Mouse (Mus musculus) thymus, adult 2 months (tissue): ENCODE measurements around the gene Krtap28-13. TPM values are rescaled to one million over a fixed set of nuclear protein-coding genes. Genes with fewer than 3 reads are reported as not detected.

Experiments
- DNase-seq: peaks from one replicate; pipeline ENCODE4 v3.0.0; 2021
- H3K27ac ChIP-seq: fragments of 200-500 bp; 2 replicates; pipeline ENCODE4 v1.5.1; 2012; ENCODE audit warnings: low read length, control low read depth; ENCODE audit not compliant: control insufficient read depth, insufficient read depth
- H3K27me3 ChIP-seq: fragments of 200-500 bp; 2 replicates; pipeline ENCODE4 v1.6.1; 2012; ENCODE audit warnings: mild to moderate bottlenecking, low read length, moderate library complexity, mixed read lengths; ENCODE audit not compliant: control insufficient read depth, insufficient read depth
- H3K36me3 ChIP-seq: fragments of 200-500 bp; 2 replicates; pipeline ENCODE4 v1.6.1; 2012; ENCODE audit warnings: mild to moderate bottlenecking, low read length, moderate library complexity; ENCODE audit not compliant: control insufficient read depth, insufficient read depth
- H3K4me1 ChIP-seq: fragments of 200-500 bp; replicated peaks from 2 replicates; pipeline ENCODE4 v1.6.1; 2012; ENCODE audit warnings: low read length; ENCODE audit not compliant: control insufficient read depth, insufficient read depth
- H3K4me3 ChIP-seq: fragments of 200-500 bp; 2 replicates; pipeline ENCODE4 v1.5.1; 2012; ENCODE audit warnings: mild to moderate bottlenecking, low read length, control low read depth, moderate library complexity; ENCODE audit not compliant: control insufficient read depth, insufficient read depth
- CTCF ChIP-seq: fragments of 200-500 bp; IDR thresholded peaks from 2 replicates; pipeline ENCODE4 v1.5.1; 2012; ENCODE audit warnings: mild to moderate bottlenecking, control low read depth, low read length, moderate library complexity, borderline replicate concordance; ENCODE audit not compliant: control insufficient read depth, poor library complexity, insufficient read depth; ENCODE audit errors: extremely low read depth
- POLR2A ChIP-seq: fragments of 200-500 bp; IDR thresholded peaks from 2 replicates; pipeline ENCODE4 v1.6.1; 2012; ENCODE audit warnings: mild to moderate bottlenecking, low read length, control low read depth, moderate library complexity; ENCODE audit not compliant: control insufficient read depth, poor library complexity, insufficient read depth; ENCODE audit errors: extremely low read depth
- WGBS: fragments of 180-500 bp; shearing (Covaris S2); methylation state at CpG from one replicate; pipeline ENCODE4 v1.1.7; 2018; 5-methylcytosine and 5-hydroxymethylcytosine counted together
- polyA plus RNA-seq: library from polyadenylated mRNA; depleted of rRNA; stranded (reverse); fragments of >200 nt; gene quantifications from 2 replicates; pipeline ENCODE4 v1.2.3, GENCODE M21; 2012

The Krtap28-13 gene
- polyA plus RNA-seq, 1 experiment: not detected

- Histone ChIP-seq H3K4me3 (no peak overlapping the region), H3K4me1 (no peaks in the 10 kb centered on the region)
- 93% methylated on average over 2 of the region's 2 CpGs for WGBS
Observed at GRCm38 (mm10) chr1:83084790-83085189, 24.1 kb downstream of the Krtap28-13 start.

GRCm38 (mm10) chr1:83091268-83091667 is 30.5 kb downstream of the Krtap28-13 start:
- Histone ChIP-seq H3K27me3 (no peaks in the 10 kb centered on the region), H3K36me3 (no peaks in the 10 kb centered on the region), H3K4me1 (no peaks in the 10 kb centered on the region), H3K4me3 (no peak overlapping the region), H3K27ac (no peak overlapping the region)
- DNase-seq: no peak
- TF ChIP-seq CTCF: no peak
- no peak for TF ChIP-seq POLR2A
- WGBS: 77% methylated on average over 3 of the region's 3 CpGs

More at GRCm38 (mm10) chr1:83084790-83085189, 24.1 kb downstream of the Krtap28-13 start:
- no peak for DNase-seq
- no peaks in the 10 kb centered on the region for H3K27me3 ChIP-seq
- TF ChIP-seq CTCF: no peak
- TF ChIP-seq POLR2A: no peak
- H3K36me3 ChIP-seq: no peaks in the 10 kb centered on the region
- no peak overlapping the region for H3K27ac ChIP-seq

- DNase-seq: no peak
- H3K4me3 ChIP-seq: no peak overlapping the region
- H3K27ac ChIP-seq: no peak overlapping the region
- H3K4me1 ChIP-seq: no peaks in the 10 kb centered on the region
- WGBS: 79% methylated on average over 4 of the region's 4 CpGs
- no peaks in the 10 kb centered on the region for H3K27me3 ChIP-seq
- TF ChIP-seq POLR2A (no peak), CTCF (no peak)
- no peaks in the 10 kb centered on the region for H3K36me3 ChIP-seq
Observed at GRCm38 (mm10) chr1:83096935-83097334, 36.2 kb downstream of the Krtap28-13 start.

GRCm38 (mm10) chr1:83099160-83099559 is 38.4 kb downstream of the Krtap28-13 start:
- no peak overlapping the region for H3K27ac ChIP-seq
- TF ChIP-seq CTCF (no peak), POLR2A (no peak)
- WGBS: 92% methylated on average over 2 of the region's 2 CpGs

DNA sequence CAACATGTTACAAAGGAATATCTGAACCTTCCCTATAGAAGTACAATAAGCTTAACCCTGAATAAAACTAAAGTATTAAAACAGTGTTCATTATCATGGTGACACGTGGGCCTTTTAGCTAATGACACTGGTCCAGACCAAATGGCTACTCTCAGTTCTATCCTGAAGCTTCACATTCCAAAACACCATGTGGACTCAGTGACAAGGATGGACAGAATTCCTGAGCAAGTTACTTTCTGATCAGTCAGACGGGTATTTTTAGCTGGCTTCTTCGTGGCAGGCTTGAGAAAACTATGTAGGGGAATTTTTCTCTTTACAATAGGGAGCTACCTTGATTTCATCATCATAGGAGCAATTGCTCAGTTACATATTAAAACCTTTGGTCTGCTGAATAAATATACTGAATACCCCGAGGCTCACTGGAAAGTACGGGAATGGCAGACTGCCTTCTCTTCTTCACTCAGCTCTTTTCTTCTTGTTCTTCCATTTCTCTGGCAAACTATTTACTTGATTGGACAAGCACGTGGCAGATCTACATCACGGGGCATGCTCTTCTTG is 38.9 kb downstream of the Krtap28-13 start:
- 85% methylated on average over 7 of the region's 7 CpGs for WGBS
- TF ChIP-seq CTCF (no peak), POLR2A (no peak)
- Histone ChIP-seq H3K27me3 (no peaks in the 10 kb centered on the region), H3K27ac (no peak overlapping the region), H3K4me3 (no peak overlapping the region), H3K36me3 (no peaks in the 10 kb centered on the region), H3K4me1 (no peaks in the 10 kb centered on the region)
- no peak for DNase-seq

More at GRCm38 (mm10) chr1:83099160-83099559, 38.4 kb downstream of the Krtap28-13 start:
- no peak overlapping the region for H3K4me3 ChIP-seq
- no peak for DNase-seq
- H3K27me3 ChIP-seq: no peaks in the 10 kb centered on the region
- H3K36me3 ChIP-seq: no peaks in the 10 kb centered on the region
- no peaks in the 10 kb centered on the region for H3K4me1 ChIP-seq

GRCm38 (mm10) chr1:83101891-83102290 is 41.2 kb downstream of the Krtap28-13 start:
- no peak for DNase-seq
- Histone ChIP-seq H3K4me3 (no peak overlapping the region), H3K27ac (no peak overlapping the region), H3K27me3 (no peaks in the 10 kb centered on the region), H3K36me3 (no peaks in the 10 kb centered on the region), H3K4me1 (no peaks in the 10 kb centered on the region)
- TF ChIP-seq CTCF: no peak
- TF ChIP-seq POLR2A: no peak
- 76% methylated on average over 3 of the region's 3 CpGs for WGBS

GRCm38 (mm10) chr1:83105464-83105863 is 44.7 kb downstream of the Krtap28-13 start:
- no peak overlapping the region for H3K27ac ChIP-seq
- H3K4me1 ChIP-seq: no peaks in the 10 kb centered on the region
- no peak for DNase-seq
- TF ChIP-seq POLR2A: no peak
- TF ChIP-seq CTCF: no peak
- H3K4me3 ChIP-seq: no peak overlapping the region
- no peaks in the 10 kb centered on the region for H3K36me3 ChIP-seq
- 67% methylated on average over 1 of the region's 1 CpGs for WGBS
- no peaks in the 10 kb centered on the region for H3K27me3 ChIP-seq
